Mouse (Mus musculus): Measurements from ENCODE around the gene Glod4. TPM values are rescaled to one million over a fixed set of nuclear protein-coding genes. Genes with fewer than 3 reads are reported as not detected.
"Not testable (repeated sequence)": the region's sequence is repeated elsewhere in the genome, so short reads cannot be mapped to it uniquely, and the experiment has no call there.

Gene Glod4
- total RNA-seq, 4 experiments from 2014 or later, result 55.8 to 59.8 (median 58.0) TPM

DNA sequence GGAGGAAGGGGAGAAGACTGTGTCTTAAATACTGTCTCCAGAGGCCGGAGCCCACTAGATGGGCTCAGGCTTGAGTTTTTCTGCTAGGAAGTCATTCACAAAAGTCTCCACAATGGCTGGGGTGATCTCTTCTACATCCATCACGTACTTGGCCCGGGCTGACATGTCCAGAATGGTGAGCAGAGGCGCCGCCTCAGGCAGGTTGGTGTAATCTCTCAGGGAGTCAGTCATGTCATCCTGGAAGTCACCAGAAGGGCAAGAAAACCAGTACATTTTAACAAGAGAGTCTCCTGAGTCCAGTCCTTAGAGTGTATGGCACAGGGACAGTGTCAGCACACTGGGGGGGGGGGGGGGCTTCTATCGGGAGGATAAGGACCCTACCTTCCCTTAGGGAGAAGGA is 15.0 kb upstream of the Glod4 start:
- DNase-seq (ENCODE audit: low spot score in 2 of 2), result no peak

DNA sequence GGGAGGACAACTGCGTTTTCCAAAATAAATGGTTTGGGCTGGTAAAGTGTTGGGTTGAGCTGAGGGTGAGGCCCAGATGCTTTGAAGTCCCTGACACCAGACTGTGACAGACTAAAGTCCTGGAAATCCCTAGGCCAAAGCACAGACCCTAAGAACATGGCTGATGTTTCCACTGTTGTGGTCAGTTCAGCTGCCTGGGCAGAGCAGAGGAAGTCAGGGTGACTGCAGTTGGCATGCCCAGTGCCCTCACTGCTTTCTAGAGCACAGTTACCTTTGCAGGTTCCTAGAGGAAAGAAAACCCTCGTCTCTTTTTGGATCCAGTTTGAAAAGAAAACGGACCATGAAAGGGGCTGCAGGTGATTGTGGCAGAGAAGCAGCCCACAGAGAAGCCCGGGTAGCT is 13.9 kb upstream of the Glod4 start:
- no peak for DNase-seq (ENCODE audit: low spot score in 2 of 2)

DNA sequence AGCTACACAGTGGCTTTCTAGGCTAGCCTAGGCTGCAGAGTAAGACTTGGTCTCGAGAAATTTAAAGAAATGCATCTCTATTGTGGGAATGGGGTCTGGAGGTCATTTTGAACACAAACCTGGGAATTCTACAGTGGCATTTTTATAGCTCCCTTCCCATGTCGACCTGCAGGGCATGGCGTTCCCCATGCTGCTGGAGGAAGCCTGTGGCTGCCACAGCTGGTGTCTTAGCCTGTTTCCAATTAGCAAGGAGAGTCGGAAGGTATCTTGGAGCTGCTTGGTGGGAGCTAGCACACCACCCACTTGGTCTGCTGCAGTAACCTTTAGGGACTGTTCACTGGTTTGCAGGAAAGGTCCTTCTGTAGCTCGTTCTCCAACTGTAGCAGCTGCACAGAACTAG is 12.6 kb upstream of the Glod4 start:
- no peak for DNase-seq (ENCODE audit: low spot score in 2 of 2)

DNA sequence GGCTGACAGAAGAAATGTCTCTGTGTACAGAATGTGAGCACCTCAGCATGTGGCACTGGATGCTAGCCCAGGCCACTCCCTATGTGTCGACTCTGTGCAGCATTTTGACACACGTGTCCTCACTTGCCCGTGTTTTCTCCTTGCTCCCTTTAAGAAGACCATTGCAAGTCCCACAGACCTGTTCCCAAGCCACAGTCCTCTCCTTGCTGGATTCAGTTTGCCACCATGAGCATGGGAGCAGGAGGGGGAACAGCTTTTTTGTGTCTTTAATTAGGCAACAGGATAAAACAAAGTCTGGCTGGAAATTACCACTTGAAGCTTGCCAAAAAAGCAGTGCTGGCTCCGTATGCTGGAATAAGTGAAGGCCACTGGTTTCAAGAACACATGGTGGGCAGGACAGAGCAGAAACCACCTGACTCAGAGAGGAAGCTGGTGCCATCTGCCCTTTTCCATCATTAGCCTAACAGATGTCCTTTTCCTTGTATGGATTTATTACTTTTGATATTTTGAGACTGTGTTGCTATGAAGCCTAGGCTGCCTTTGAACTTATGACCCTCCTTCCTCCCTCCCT is 12.0 kb upstream of the Glod4 start:
- peak; percentile 67 to 70 for DNase-seq (ENCODE audit: low spot score in 2 of 2)

DNA sequence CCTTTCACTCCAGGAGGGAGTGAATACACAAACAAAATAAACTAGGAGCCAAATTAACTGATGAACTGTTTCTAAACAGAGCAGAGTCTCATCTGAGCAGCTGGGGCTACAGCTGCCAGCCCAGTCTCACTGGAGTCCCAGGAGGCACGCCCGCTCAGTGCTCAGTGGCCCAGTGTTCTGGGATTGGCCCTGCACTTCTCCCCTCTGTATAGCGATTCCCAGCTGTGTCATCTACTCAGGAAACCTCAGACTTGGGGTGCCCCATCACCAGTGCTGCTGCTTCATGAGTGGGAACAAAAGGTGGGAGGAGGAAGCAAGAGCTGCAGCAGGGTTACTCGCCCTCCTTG is 10.4 kb upstream of the Glod4 start:
- DNase-seq (ENCODE audit: low spot score in 2 of 2), result no peak

DNA sequence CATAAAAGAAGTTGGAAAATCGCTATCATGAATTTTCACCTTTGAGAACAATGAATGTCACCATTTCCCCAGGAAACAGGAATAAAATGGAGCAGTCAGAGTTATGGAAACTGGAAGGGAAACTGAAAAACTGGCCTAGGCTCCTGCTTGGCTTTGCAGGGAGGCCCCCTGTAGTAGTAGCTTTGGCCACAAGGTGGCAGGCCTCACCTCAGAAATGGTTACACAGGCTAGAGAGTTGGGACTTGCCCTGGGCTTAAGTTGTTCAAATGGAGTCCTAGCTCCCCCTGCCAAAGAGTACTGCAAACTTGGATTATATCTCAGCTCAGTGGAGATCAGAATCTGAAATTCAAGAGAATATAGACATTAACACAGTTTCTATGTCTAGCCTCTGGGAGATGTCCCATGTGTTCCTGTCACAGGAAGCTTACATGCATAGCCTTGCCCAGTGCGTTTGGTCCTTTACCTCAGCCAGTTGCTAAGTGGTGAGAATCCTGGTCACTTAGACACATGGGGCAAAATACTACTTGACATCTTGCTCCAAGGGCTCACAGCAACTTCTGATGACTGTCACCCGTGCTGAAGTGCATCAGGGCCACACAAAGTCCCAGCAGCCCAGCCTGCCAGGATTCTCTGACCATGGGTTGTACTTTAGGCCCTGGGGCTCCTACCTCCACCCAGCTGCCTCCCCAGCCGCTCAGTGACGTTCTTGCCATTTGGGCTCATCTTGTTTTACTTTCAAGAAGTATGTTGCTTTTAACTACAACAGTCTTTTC is 9.8 kb upstream of the Glod4 start:
- peak; percentile 61 to 90 for DNase-seq (ENCODE audit: low spot score in 2 of 2)

DNA sequence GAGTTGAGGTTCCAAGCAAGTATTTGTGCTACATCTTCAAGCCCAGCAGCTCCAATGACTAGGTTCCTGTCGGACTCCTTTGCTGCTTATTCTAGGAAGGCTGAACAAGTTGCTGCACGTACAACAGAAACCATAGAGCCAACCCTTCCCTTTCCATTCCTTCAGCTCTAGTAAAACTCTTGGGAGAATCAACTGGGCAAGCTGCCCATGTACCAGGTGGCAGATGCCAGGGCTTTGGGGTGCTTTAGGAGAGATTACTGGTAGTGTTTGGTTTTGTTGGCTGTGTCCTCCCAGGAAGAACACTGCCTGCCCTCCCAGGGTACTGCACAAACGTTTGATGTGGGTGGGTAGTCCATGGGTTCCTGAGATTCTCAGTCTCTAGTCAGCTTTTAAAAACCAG is 8.5 kb upstream of the Glod4 start:
- DNase-seq (ENCODE audit: low spot score in 2 of 2), result no peak

DNA sequence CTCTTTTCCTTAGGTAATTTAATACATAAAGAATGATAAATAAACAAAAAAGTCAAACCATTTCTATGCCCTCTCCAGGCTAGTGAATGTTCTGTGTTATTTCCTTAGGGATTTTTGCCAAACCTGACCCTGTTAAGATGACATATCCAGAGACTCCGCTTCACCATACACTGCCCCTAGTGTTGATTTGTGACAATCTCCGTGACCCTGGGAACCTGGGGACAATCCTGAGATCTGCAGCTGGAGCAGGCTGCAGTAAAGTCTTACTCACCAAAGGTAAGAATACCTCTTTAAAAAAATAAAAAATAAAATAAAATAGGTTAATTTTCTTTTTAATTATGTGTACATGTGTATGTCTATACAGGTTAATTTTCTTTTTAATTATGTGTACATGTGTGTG is 3.7 kb upstream of the Glod4 start:
- no peak for DNase-seq (ENCODE audit: low spot score in 2 of 2)

DNA sequence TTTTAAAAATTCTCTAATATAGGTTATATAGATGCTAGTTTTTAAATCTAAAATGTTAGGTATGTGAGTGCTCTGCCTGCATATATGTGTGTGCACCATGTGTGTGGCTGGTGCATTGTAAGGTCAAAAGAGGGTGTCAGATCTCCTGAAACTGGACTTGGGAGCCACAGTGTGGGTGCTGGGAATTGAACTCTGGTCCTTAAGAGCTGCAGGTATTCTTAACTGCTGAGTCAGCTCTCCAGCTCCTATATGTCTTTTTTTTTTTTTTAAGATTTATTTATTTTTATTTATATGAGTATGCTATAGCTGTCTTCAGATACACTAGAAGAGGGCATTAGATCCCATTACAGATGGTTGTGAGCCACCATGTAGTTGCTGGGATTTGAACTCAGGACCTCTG is 2.9 kb upstream of the Glod4 start:
- no peak for DNase-seq (ENCODE audit: low spot score in 2 of 2)

DNA sequence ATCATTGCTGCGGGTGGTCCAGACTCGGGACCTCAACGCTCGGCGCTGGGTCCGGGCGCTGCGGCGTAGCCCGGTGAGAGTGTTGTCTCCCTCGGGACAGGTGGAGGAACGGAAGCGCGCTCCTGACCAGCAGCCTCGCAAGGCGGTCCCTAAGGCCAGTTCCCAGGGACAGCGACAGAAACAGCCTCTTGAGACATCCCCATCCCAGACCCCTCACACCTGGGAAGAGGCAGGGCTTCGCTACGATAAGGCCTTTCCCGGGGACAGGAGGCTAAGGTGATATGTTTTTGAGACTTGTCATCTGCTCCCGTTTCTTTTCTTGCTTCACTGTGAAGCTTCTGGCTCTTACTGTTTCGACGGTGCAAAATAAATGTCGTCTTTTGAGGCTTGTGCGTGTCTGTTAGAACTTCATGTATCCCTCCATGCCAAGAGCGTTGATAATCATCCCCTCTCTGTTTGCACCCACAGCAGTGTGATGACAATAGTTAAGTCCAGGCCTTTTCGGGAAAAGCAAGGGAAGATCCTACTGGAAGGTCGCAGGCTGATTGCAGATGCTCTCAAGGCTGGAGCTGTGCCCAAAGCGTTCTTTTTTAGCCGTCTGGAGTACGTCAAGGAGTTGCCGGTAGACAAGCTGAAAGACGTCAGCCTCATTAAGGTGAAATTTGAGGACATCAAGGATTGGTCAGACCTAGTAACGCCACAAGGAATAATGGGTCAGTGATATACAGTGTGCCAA is 454 bp upstream of the Glod4 start:
- DNase-seq (ENCODE audit: low spot score in 2 of 2), result no peak

DNA sequence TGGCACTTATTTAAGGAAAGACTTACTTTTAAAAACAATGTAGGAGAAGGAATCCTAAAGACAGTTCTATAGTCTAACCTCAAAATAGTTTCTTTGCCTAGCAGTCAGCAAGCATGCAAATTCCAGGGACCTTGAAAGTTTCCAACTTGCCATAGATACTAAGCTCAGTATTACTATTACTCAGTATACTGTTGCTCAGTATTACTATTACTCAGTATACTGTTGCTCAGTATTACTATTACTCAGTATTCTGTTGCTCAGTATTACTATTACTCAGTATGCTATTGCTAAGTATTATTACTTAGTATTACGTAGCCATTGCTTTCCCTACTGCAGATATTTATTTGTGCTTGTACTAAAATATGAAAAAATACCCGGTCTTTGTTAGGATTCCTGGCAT is 3.8 kb downstream of the Glod4 start:
- no peak for DNase-seq (ENCODE audit: low spot score in 2 of 2)

DNA sequence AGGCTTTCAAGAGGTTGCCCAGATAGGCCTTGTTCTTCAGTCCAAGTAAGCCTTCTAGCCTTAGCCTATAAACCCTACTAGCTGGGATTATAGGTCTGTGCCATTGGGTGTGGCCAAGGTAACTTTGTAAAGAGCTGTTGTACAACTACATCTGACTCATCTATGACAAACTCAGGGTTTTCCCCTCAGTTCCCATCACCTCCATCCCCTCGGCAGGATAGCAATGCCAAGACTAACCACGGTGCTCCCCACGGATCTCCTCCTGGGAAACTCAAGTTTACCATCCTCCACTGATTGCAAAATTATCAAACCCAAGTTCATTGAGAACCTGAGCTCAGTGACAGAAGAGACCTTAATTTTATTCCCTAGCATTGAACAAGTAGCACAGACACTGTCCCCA is 7.4 kb downstream of the Glod4 start:
- DNase-seq (ENCODE audit: low spot score in 2 of 2), result no peak

DNA sequence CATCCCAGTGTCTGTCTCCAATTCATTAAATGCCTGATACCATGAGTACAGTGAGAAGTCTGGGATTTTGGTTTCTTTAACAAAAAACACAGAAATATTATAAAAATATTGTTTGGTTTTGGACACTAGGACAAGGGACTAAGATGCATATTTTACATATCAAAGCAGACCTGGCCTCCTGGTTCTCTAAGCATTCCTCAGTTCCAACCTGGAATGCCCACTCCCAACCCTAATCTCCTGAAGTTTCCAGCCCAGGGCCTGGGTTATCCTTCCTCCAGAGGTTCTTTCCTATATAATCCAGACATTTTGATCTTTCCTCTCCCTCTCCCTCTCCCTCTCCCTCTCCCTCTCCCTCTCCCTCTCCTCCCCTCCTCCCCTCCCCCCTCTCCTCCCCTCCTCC is 18.5 kb downstream of the Glod4 start:
- no peak for DNase-seq (ENCODE audit: low spot score in 2 of 2)

DNA sequence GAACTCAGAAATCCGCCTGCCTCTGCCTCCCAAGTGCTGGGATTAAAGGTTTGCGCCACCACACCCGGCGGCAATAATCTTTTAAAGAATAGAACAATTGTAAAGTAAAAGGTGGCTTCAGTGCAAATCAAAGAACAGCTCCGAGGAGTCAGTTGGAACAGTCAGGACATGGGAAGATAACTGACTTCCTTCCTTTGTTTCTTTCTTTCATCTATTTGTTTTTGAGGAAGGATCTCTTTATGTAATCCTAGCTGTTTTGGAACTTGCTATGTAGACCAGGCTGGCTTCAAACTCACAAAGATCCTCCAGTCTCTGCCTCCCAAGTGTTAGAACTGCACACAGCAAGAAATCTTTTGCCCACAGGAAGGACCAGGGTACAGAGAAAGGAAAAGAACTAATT is 18.9 kb downstream of the Glod4 start:
- DNase-seq (ENCODE audit: low spot score in 2 of 2), result no peak

DNA sequence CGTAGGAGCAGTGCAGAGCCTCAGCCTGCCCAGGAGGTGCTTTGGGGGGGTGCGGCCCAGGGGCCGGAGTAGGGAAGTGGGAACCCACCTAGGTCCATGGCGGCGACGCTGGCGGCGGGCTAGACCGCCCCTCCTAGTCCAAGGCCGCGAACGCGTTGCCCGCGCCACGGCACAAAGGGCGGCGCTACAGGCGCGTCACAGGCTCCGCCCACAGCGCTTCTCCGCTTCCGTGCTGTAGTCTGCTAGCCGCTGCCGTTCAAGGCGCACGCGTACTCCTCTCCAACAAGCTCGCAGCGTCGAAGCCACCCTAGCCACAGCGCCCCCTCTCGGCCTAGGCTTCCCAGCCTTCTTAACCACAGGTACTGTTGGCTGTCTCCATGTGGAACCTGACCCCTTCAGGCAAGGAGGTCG is 26.1 kb downstream of the Glod4 start, which contains the start of the genes Dbil5 and Gemin4:
TSS of gene Dbil5 (plus strand) at position 219 of the 411 bp plus-strand sequence.
TSS of gene Gemin4 (minus strand) at position 275 of the 411 bp plus-strand sequence.
- DNase-seq (ENCODE audit: low spot score in 2 of 2), result peak; percentile 92 to 96

DNA sequence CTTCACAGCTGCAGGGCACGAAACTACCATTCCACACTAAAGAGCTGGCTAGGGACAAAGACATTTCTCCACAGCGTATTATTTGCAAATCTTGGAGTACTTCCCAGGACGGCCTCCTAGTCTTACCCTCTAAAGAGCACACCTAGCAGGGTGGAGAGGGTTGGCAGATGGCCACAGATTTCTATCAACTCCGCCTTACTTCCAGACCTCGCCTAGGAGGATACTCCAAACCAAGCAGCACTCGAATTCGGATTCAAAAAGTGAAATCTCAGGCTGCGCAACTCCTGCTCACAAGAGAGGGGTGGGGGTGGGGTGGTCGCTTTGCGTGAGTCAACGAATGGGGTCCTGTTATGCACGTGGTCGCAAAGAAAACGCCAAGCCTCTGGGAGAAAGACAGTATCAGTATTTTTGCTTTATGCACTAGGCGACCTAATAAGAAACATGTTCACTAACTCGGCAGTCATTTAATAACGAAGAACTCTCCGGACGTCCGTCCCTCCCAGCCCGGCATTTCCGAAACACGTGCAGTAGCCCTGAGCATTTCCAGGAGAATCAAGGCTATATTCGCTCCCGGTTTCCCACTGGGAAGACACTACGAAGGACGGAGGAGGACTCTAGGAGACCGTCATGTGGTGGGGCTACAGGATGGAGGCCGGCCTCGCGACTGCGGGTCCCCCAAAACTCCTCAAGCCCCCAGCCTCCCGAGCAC is 26.7 kb downstream of the Glod4 start:
- peak in 1 of 2 experiments; percentile 47 for DNase-seq (ENCODE audit: low spot score in 2 of 2)

DNA sequence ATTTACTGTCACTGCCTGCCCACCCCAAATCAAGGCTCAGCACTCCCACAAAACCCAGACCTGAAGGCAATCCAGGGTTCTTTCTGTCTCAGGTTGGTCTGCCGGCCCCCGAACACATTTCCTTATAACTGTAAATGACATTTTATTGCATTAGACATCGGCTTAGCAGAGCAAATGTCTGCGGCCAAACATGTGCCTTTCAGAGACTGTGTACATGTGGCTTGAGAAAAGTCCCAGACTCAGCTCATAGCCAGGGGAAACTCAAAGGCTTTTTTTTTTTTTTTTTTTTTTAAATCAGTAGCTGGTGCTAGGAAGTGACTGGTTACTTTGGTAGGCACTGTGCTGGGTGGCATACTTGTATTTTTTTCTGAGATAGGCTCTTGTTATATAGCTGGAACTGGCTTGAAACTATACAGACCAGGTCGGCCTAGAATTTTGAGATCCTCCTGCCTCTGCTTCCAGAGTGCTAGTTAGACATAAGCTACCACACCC is 27.4 kb downstream of the Glod4 start:
- DNase-seq (ENCODE audit: low spot score in 2 of 2), result no peak

DNA sequence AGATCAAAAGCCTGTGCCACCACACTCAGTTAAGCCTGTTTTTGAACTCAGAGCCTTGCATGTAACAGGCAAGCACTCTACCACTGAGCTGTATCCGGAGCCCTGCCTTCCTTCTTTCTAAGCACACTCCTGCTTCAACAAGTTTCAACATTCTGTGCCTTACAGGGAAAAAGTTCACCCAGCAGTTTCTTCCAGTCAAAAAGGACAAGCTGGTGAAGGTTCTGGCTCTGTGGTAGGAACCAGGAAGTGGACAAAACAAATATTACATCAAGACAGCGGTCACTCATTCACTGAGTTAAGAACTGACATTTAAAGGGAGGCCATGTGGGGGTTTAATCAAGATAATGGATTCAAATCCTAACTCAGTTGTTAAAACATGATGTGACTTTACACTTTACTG is 28.5 kb downstream of the Glod4 start:
- no peak for DNase-seq (ENCODE audit: low spot score in 2 of 2)

DNA sequence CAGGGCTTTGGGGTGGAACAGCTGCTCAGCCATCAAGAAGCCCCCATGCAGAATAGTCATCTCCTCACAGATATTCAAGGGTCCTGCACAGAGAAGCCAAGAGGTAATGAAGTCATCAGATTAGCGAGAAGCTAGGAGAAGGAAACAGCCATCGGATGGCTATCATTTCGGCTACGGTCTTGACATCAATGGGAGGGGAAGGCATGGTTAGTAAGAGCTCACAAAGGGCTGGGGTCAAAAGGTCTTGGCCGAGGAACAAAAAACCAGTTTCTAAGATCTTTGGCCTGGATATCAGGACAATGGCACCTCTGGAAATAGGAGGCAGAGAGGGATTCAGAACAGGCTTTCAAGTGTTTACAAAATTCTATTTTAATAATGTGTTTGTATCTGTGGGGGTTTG is 29.7 kb downstream of the Glod4 start:
- DNase-seq (ENCODE audit: low spot score in 2 of 2), result no peak

DNA sequence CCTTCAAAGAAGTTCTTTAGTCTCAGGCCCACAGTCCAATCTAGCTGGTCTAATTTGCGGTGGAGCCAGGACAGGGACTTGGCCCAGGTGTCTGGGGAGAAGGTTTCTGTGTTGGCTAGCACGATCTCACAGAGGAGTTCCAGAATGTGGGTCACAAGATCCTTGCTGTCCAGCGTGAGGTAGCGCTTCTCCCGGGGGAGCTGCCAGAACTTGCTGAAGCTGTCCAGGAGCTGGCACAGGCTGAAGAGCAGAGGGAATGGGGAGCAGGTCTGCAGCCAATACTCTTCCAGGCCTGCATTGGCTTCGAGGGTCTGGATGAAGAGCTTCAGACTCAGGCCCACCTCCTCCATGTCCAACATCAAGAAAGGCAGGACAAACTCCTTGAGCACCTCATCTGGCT is 31.9 kb downstream of the Glod4 start:
- DNase-seq (ENCODE audit: low spot score in 2 of 2), result not testable (repeated sequence)

DNA sequence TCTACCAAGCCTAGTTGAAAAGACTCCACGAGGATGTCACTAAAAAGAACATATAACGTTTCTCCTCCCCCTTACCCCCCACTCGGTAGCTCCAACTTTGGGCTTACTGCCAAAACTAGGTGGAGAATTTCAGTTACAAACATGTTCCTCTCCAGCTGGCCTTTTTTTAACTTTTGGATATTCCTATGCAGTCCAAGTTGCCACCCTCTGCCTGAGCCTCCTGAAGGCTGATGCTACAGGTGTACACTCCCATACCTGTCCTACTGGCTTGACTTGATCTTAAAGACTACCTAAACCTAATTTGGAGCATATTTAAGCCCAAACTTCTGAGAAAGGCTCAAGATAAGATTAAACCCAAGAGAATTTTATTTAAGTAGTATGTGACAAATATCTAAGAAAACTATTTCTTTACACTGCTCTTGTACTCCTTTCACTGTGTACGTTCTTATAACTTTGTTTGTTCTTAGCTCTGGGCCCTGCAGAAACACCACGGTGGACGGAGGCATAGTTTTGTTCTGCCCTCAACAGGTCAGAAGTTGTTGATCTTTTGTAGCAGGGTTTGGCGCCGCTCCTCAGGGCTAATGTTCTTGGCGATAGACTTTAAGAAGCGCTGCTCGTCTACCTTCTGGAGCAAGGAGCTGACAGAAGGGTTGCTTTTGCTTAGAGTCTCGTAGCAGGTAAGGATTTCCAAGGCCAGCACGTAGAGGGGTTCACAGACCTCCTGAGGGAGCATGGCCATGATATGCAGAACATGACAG is 33.1 kb downstream of the Glod4 start:
- DNase-seq (ENCODE audit: low spot score in 2 of 2), result no peak
